Mouse (Mus musculus): ENCODE results near the gene Mpo. TPM values are rescaled to one million over a fixed set of nuclear protein-coding genes. Genes with fewer than 3 reads are reported as not detected.

Gene Mpo
- total and polyA plus RNA-seq, 3 experiments = 0.13 TPM; not detected in 2

- H3K27me3 ChIP-seq (ENCODE audit: control insufficient read depth in 1 of 2, insufficient read depth in 2 of 2, low read length in 2 of 2) = no peaks in the 10 kb centered on the region
- peaks cover 5 to 50% of the 10 kb centered on the region in 2 experiments; a peak in 3 of 4 replicates for H3K4me1 ChIP-seq (ENCODE audit: control insufficient read depth in 1 of 2, insufficient read depth in 2 of 2, low read length in 2 of 2)
- peak overlapping the region; percentile 82 for H3K9ac ChIP-seq (ENCODE audit: control insufficient read depth, low read depth, low read length, poor library complexity, severe bottlenecking)
- H3K9me3 ChIP-seq (replicated peaks; ENCODE audit: insufficient read depth, low read length) = no peaks in the 10 kb centered on the region
- peaks cover 75% of the 10 kb centered on the region for H3K79me2 ChIP-seq (ENCODE audit: control insufficient read depth, insufficient read depth, low read length, poor library complexity)
- no peak for DNase-seq (ENCODE audit: low read depth, low spot score)
- H3K27ac ChIP-seq (ENCODE audit: control insufficient read depth, low read depth, low read length) = peak overlapping the region; percentile 100
- peak overlapping the region; percentile 9 to 39 for H3K4me3 ChIP-seq (ENCODE audit: control insufficient read depth in 1 of 2, insufficient read depth in 1 of 2, low read depth in 2 of 2, low read length in 2 of 2)
- TF ChIP-seq BHLHE40 (IDR thresholded peaks at IDR 0.05; ENCODE audit: borderline replicate concordance, low read depth, low read length) (no peak), KAT2A (conservative IDR thresholded peaks at IDR 0.05; ENCODE audit: low read depth, low read length) (no peak), ELF1 (IDR thresholded peaks at IDR 0.05; ENCODE audit: low read depth, low read length) (no peak)
- H3K36me3 ChIP-seq (ENCODE audit: control insufficient read depth in 1 of 2, insufficient read depth in 2 of 2, low read length in 2 of 2) = peaks cover 2 to 36% of the 10 kb centered on the region in 2 experiments; a peak in 3 of 4 replicates
These were observed 41.1 kb upstream of the Mpo start for GRCm38 (mm10) chr11:87752307-87752706.

GRCm38 (mm10) chr11:87753255-87753654 lies 40.1 kb upstream of the Mpo start:
- Histone ChIP-seq H3K4me1 (ENCODE audit: control insufficient read depth in 1 of 2, insufficient read depth in 2 of 2, low read length in 2 of 2) (peaks cover 5 to 43% of the 10 kb centered on the region in 2 experiments; a peak in 3 of 4 replicates), H3K9ac (ENCODE audit: control insufficient read depth, low read depth, low read length, poor library complexity, severe bottlenecking) (peak overlapping the region; percentile 83), H3K4me3 (ENCODE audit: control insufficient read depth in 1 of 2, insufficient read depth in 1 of 2, low read depth in 2 of 2, low read length in 2 of 2) (peak overlapping the region; percentile 29 to 63), H3K27me3 (ENCODE audit: control insufficient read depth in 1 of 2, insufficient read depth in 2 of 2, low read length in 2 of 2) (no peaks in the 10 kb centered on the region), H3K79me2 (ENCODE audit: control insufficient read depth, insufficient read depth, low read length, poor library complexity) (peaks cover 77% of the 10 kb centered on the region), H3K36me3 (ENCODE audit: control insufficient read depth in 1 of 2, insufficient read depth in 2 of 2, low read length in 2 of 2) (peaks cover 2 to 29% of the 10 kb centered on the region in 2 experiments; a peak in 3 of 4 replicates), H3K9me3 (replicated peaks; ENCODE audit: insufficient read depth, low read length) (no peaks in the 10 kb centered on the region), H3K27ac (ENCODE audit: control insufficient read depth, low read depth, low read length) (peak overlapping the region; percentile 100)
- DNase-seq (ENCODE audit: low read depth, low spot score) = peak; percentile 79
- no peak for TF ChIP-seq CHD1 (IDR thresholded peaks at IDR 0.05; ENCODE audit: low read depth, low read length)
- TF ChIP-seq JUND (IDR thresholded peaks at IDR 0.05; ENCODE audit: low read depth, low read length) = no peak
- TF ChIP-seq POLR2A (IDR thresholded peaks at IDR 0.05; ENCODE audit: control insufficient read depth in 1 of 2, insufficient read depth in 1 of 2, low read depth in 1 of 2, low read length in 2 of 2, poor library complexity in 1 of 2) = no peak
- no peak for TF ChIP-seq MAX (IDR thresholded peaks at IDR 0.05; ENCODE audit: low read length)
- no peak for TF ChIP-seq TAL1 (IDR thresholded peaks at IDR 0.05; ENCODE audit: low read length)
- no peak for TF ChIP-seq E2F4 (IDR thresholded peaks at IDR 0.05; ENCODE audit: borderline replicate concordance, low read depth, low read length)
- no peak for TF ChIP-seq ELF1 (IDR thresholded peaks at IDR 0.05; ENCODE audit: low read depth, low read length)
- TF ChIP-seq TCF12 (IDR thresholded peaks at IDR 0.05; ENCODE audit: low read depth, low read length) = no peak
- no peak for TF ChIP-seq POLR2AphosphoS5 (IDR thresholded peaks at IDR 0.05; ENCODE audit: borderline replicate concordance, low read depth, low read length)
- no peak for TF ChIP-seq BHLHE40 (IDR thresholded peaks at IDR 0.05; ENCODE audit: borderline replicate concordance, low read depth, low read length)

GRCm38 (mm10) chr11:87753891-87754501 lies 39.4 kb upstream of the Mpo start:
- Histone ChIP-seq H3K27me3 (ENCODE audit: control insufficient read depth in 1 of 2, insufficient read depth in 2 of 2, low read length in 2 of 2) (no peaks in the 10 kb centered on the region), H3K4me3 (ENCODE audit: control insufficient read depth in 1 of 2, insufficient read depth in 1 of 2, low read depth in 2 of 2, low read length in 2 of 2) (peak overlapping the region; percentile 32 to 63), H3K79me2 (ENCODE audit: control insufficient read depth, insufficient read depth, low read length, poor library complexity) (peaks cover 72% of the 10 kb centered on the region), H3K27ac (ENCODE audit: control insufficient read depth, low read depth, low read length) (peak overlapping the region; percentile 100), H3K36me3 (ENCODE audit: control insufficient read depth in 1 of 2, insufficient read depth in 2 of 2, low read length in 2 of 2) (peaks cover 2 to 29% of the 10 kb centered on the region in 2 experiments; a peak in 3 of 4 replicates), H3K9ac (ENCODE audit: control insufficient read depth, low read depth, low read length, poor library complexity, severe bottlenecking) (peak overlapping the region; percentile 83), H3K4me1 (ENCODE audit: control insufficient read depth in 1 of 2, insufficient read depth in 2 of 2, low read length in 2 of 2) (peaks cover 5 to 43% of the 10 kb centered on the region in 2 experiments; a peak in 3 of 4 replicates), H3K9me3 (replicated peaks; ENCODE audit: insufficient read depth, low read length) (no peaks in the 10 kb centered on the region)
- peak; percentile 90 for DNase-seq (ENCODE audit: low read depth, low spot score)
- TF ChIP-seq TBP (IDR thresholded peaks at IDR 0.05; ENCODE audit: low read depth, low read length) = peak; percentile 95
- TF ChIP-seq TAL1 (IDR thresholded peaks at IDR 0.05; ENCODE audit: low read length) = peak; percentile 94
- TF ChIP-seq POLR2A (IDR thresholded peaks at IDR 0.05; ENCODE audit: control insufficient read depth in 1 of 2, insufficient read depth in 1 of 2, low read depth in 1 of 2, low read length in 2 of 2, poor library complexity in 1 of 2) = peak; percentile 57 to 80; a peak in 3 of 4 replicates
- TF ChIP-seq USF1 (IDR thresholded peaks at IDR 0.05; ENCODE audit: low read depth, low read length) = no peak

Data from MEL (cell line).